8 mouse cellular contexts compared by ENCODE assay signal in the genomic region with DNA sequence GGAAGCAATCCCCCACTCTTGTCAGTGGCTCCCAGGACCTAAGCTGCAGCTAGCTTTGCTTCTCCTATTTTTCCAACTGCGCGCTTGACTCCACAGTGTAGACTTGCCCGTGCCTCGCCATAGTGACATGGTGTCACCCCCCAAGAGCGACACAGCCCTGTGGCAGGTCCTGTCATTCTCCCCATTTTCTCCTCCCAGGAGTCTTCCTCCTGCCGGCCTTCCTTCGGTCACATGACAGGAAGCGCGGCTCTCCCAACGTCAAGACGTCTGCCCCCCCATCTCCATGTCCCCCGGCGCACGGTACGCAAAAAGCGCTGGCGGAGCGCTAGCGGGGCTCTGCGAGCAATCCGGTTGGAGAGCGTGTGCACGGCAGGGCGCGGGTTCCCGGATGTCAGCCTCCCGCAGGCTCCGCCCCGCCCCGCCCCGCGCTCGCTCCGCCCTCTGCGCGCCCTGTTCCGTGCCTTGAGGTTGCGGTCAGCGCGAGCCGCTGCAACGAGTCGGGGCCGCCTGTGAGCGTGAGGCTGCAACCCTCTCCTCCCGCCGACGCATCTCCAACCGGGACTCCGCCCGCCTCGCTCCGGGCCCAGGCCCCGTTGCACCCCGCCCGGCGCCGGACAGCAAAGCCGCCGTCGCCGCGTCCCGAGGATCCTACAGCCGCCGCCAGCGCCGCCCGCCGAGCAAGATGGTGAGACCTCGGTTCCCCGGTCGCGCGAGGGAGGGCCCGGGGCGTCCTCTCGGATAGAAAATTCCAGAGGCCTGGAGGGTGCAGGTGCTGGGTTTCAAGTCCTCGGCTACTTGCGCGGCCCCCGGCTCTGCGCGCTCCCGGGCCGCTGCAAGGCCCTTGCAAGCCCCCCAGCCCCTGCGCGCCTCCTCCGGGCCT. TPM values are rescaled to one million over a fixed set of nuclear protein-coding genes. Genes with fewer than 3 reads are reported as not detected.
A peak's percentile ranks its signal among the peaks of the same experiment; 100 is the strongest.
DNase-seq lines count a peak whose midpoint lies in the region; ATAC-seq lines count a peak whose summit lies in the region.

A gene (plus strand): TSS at position 406 of the 880 bp plus-strand sequence.

- H3K27me3 ChIP-seq in forebrain, embryonic 14.5 days (replicated peaks; ENCODE audit: control insufficient read depth, insufficient read depth, low read length): no peaks in the 10 kb centered on the region
- H3K27me3 ChIP-seq in neural tube, embryonic 15.5 days (replicated peaks): no peaks in the 10 kb centered on the region

- H3K9me3 ChIP-seq in forebrain, embryonic 14.5 days (replicated peaks; ENCODE audit: control insufficient read depth, low read length): no peaks in the 10 kb centered on the region
- H3K9me3 ChIP-seq in neural tube, embryonic 15.5 days (replicated peaks): no peaks in the 10 kb centered on the region

- H3K4me3 ChIP-seq in forebrain, embryonic 14.5 days (ENCODE audit: low read depth, low read length): peak within 1 kb of the TSS; percentile 92
- peak within 1 kb of the TSS; percentile 94 for H3K4me3 ChIP-seq in neural tube, embryonic 15.5 days (replicated peaks)

- WGBS in forebrain, embryonic 14.5 days: under 1% methylated on average over 60 of the region's 89 CpGs
- 1% methylated on average over 87 of the region's 89 CpGs for WGBS in neural tube, embryonic 15.5 days

- intact Hi-C loops in heart, postnatal 14 days (cut with DNase I): loop anchor here (5.0 kb wide), 1 partner anchor 98 kb away; a partner anchor contains a TSS

- H3K4me2 ChIP-seq in forebrain, embryonic 14.5 days (ENCODE audit: low read length): peak within 1 kb of the TSS; percentile 68
- peak within 1 kb of the TSS; percentile 80 for H3K4me2 ChIP-seq in neural tube, embryonic 15.5 days

- DNase-seq in ES-CJ7 (ENCODE audit: low read depth, low spot score): peak; percentile 95
- peak; percentile 97 for DNase-seq in cerebellum, adult 11 months
- peak; percentile 99 for DNase-seq in forebrain, embryonic 14.5 days (ENCODE audit: low spot score)
- DNase-seq in heart, postnatal 14 days: peak; percentile 98 to 99
- DNase-seq in layer of hippocampus, adult 11-12 months (ENCODE audit: low spot score): peak; percentile 96
- DNase-seq in lung, adult 18-20 months: peak; percentile 97
- DNase-seq in testis, postnatal 14 days (ENCODE audit: low spot score): peak; percentile 95

- peak within 1 kb of the TSS; percentile 98 for H3K9ac ChIP-seq in forebrain, embryonic 14.5 days (ENCODE audit: low read length)
- peak within 1 kb of the TSS; percentile 95 for H3K9ac ChIP-seq in neural tube, embryonic 15.5 days (replicated peaks)

- no peaks in the 10 kb centered on the region for H3K36me3 ChIP-seq in forebrain, embryonic 14.5 days (ENCODE audit: control insufficient read depth, insufficient read depth, low read length)
- no peaks in the 10 kb centered on the region for H3K36me3 ChIP-seq in neural tube, embryonic 15.5 days

- H3K27ac ChIP-seq in forebrain, embryonic 14.5 days (ENCODE audit: low read depth, low read length): peak within 1 kb of the TSS; percentile 94
- peak within 1 kb of the TSS; percentile 97 for H3K27ac ChIP-seq in neural tube, embryonic 15.5 days (replicated peaks)

- ATAC-seq in forebrain, embryonic 14.5 days: peak; percentile 98
- ATAC-seq in neural tube, embryonic 15.5 days (ENCODE audit: low FRiP score): peak; percentile 98

- peaks cover 15% of the 10 kb centered on the region for H3K4me1 ChIP-seq in forebrain, embryonic 14.5 days (ENCODE audit: control insufficient read depth, insufficient read depth, low read length)
- H3K4me1 ChIP-seq in neural tube, embryonic 15.5 days: peaks cover 32% of the 10 kb centered on the region

RNA-seq across cellular contexts. Expression of the gene that starts here (rescaled TPM):
- 126 and 153 TPM in 2 replicates for polyA plus RNA-seq in forebrain, embryonic 14.5 days (2014; fragmentation: Nextera tagmentation; extraction: Ambion mirVana)
- 10 to 100 TPM; 66.5 to 69.7 TPM for total RNA-seq in heart, postnatal 14 days (2021)
- polyA plus RNA-seq in neural tube, embryonic 15.5 days (2015; fragmentation: Nextera tagmentation; extraction: Ambion mirVana): 244 and 269 TPM in 2 replicates

Comparison
In these comparisons a context has a peak if more than half of its experiments do, and no peak if none do; other contexts are left out.
1. Peak in every context shown above with its lines: DNase-seq, ATAC-seq, H3K4me3 ChIP-seq and H3K27ac ChIP-seq.